Mouse (Mus musculus) hindbrain, embryonic 13.5 days (tissue): ENCODE measurements around the gene Grid1. TPM values are rescaled to one million over a fixed set of nuclear protein-coding genes. Genes with fewer than 3 reads are reported as not detected.

ENCODE experiments used
- ATAC-seq: fragments of 200-750 bp; cut with Nextera tagmentation; 2 replicates; pipeline ENCODE4 v1.8.0; 2017; ENCODE audit warnings: moderate TSS enrichment; ENCODE audit not compliant: low FRiP score
- H3K27ac ChIP-seq: fragments of 300-500 bp; sonication (generic); 2 replicates; pipeline ENCODE4 v1.5.1; 2015; ENCODE audit warnings: inconsistent platforms, mild to moderate bottlenecking, moderate library complexity
- H3K27me3 ChIP-seq: fragments of 300-500 bp; sonication (generic); 2 replicates; pipeline ENCODE4 v1.6.1; 2015; ENCODE audit warnings: mild to moderate bottlenecking, inconsistent platforms
- H3K36me3 ChIP-seq: fragments of 300-500 bp; sonication (generic); 2 replicates; pipeline ENCODE4 v1.6.1; 2015; ENCODE audit warnings: mild to moderate bottlenecking, inconsistent platforms
- H3K4me1 ChIP-seq: fragments of 300-500 bp; sonication (generic); replicated peaks from 2 replicates; pipeline ENCODE4 v1.6.1; 2015; ENCODE audit warnings: inconsistent platforms
- H3K4me2 ChIP-seq: fragments of 300-500 bp; sonication (generic); 2 replicates; pipeline ENCODE4 v1.6.1; 2015; ENCODE audit warnings: inconsistent platforms, mild to moderate bottlenecking, moderate library complexity
- H3K4me3 ChIP-seq: fragments of 300-500 bp; sonication (generic); 2 replicates; pipeline ENCODE4 v1.5.1; 2015; ENCODE audit warnings: mild to moderate bottlenecking, inconsistent platforms
- H3K9ac ChIP-seq: fragments of 300-500 bp; sonication (generic); 2 replicates; pipeline ENCODE4 v1.6.1; 2015; ENCODE audit warnings: mild to moderate bottlenecking, inconsistent platforms
- H3K9me3 ChIP-seq: fragments of 300-500 bp; sonication (generic); 2 replicates; pipeline ENCODE4 v1.6.1; 2016; ENCODE audit warnings: inconsistent platforms
- WGBS: fragments of 180-500 bp; shearing (Covaris S2); methylation state at CpG from one replicate; pipeline ENCODE4 v1.1.7; 2015; 5-methylcytosine and 5-hydroxymethylcytosine counted together
- polyA plus RNA-seq: library from polyadenylated mRNA; unstranded; fragments of >200 nt; fragmentation: Nextera tagmentation; extraction: Ambion mirVana; gene quantifications from 2 replicates; pipeline ENCODE4 v1.2.1, GENCODE M21; 2015

Grid1 gene
- polyA plus RNA-seq, 1 experiment from 2014 or later, result 3.5 TPM

DNA sequence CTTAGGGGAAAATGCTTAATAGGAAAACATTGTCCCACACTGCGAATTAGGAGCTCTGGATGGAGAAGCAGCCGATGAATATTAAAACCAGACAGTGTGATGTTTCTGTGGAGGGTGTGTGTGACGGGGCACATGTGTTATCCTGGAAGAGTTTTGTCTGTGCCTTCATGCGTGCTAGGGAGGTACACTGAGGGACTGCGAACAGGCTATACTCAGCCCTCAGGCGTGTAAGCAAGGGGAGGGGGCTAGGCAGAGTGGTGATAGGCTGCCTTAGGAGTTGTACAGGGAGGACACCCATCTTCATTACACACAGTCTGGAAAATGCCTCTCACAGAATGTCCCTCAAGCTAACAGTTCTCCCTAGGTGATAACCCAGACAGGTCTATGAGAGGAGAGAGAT is 379.0 kb downstream of the Grid1 start:
- Histone ChIP-seq H3K27me3 (no peaks in the 10 kb centered on the region), H3K9ac (no peak overlapping the region), H3K36me3 (no peaks in the 10 kb centered on the region), H3K27ac (0 out of 2 replicates have a peak overlapping the region, but pooled peaks have one; percentile 13), H3K4me3 (no peak overlapping the region), H3K4me1 (peaks cover 11% of the 10 kb centered on the region), H3K4me2 (no peak overlapping the region), H3K9me3 (no peaks in the 10 kb centered on the region)
- WGBS, result 65% methylated on average over 6 of the region's 6 CpGs
- ATAC-seq, result peak; percentile 90

DNA sequence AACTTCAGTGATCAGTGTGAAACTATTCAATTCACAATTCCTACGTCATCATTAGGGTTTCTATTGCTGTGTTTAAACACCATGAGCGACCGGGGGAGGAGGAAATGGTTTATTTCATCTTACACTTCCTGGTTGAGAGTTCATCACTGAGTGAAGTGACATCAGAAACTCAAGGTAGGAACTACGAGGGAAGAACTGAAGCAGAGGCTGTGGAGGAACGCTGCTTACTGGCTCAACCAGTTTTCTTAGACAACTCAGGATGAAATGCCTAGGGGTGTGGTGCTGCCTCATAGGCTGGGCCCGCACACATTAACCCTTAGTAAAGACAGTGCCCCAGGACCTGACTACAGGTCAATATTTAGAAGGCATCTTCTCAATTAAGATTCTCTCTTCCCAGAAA is 389.5 kb downstream of the Grid1 start:
- no peak overlapping the region for H3K4me2 ChIP-seq
- no peaks in the 10 kb centered on the region for H3K27me3 ChIP-seq
- H3K4me1 ChIP-seq, result no peaks in the 10 kb centered on the region
- WGBS, result 73% methylated on average over 6 of the region's 6 CpGs
- no peak overlapping the region for H3K4me3 ChIP-seq
- no peak overlapping the region for H3K9ac ChIP-seq
- H3K9me3 ChIP-seq, result no peaks in the 10 kb centered on the region
- no peak overlapping the region for H3K27ac ChIP-seq
- no peaks in the 10 kb centered on the region for H3K36me3 ChIP-seq
- no peak for ATAC-seq

DNA sequence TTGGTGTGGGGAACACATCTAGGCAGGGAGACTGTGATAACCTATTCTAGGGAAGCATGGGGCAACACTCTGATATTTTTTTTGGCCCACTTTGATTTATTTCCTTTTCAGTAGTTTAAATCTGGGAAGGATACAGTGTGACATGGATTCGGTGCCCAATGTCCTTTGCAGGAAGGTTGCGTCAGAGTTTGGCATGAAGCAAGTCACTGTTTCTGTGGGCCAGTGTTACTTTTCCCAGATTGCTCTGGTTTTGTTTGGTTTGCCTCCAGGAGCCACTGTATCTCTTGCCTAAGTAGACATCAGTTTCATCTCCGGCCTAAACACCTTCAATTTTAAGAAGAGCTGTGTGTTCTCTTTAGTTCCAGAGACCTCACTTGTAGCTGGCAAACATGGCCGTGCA is 399.1 kb downstream of the Grid1 start:
- no peak overlapping the region for H3K27ac ChIP-seq
- H3K36me3 ChIP-seq, result no peaks in the 10 kb centered on the region
- ATAC-seq, result no peak
- no peak overlapping the region for H3K9ac ChIP-seq
- 94% methylated on average over 4 of the region's 4 CpGs for WGBS
- H3K4me3 ChIP-seq, result no peak overlapping the region
- no peaks in the 10 kb centered on the region for H3K27me3 ChIP-seq
- H3K4me1 ChIP-seq, result no peaks in the 10 kb centered on the region
- H3K9me3 ChIP-seq, result no peaks in the 10 kb centered on the region
- H3K4me2 ChIP-seq, result no peak overlapping the region

DNA sequence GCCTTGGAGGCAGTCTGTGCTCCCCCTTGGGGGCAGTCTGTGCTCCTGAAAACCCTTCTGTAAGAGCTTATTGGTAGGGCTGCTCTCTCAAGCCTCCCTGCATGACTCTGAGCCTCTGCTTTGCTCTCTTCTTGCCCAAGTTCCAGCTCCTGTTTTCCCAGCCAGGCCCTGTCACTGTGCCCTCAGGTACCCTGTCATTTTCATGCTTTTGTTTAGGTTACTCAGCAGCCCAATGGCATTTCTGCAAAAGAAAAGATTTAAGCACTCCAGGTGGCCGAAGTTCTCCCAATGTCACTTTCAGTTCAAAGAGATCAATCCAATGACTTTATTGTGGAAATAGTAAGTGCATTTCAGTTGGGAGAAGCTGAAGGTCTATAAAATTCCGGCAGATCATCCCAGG is 402.3 kb downstream of the Grid1 start:
- Histone ChIP-seq H3K4me3 (no peak overlapping the region), H3K4me2 (no peak overlapping the region), H3K36me3 (no peaks in the 10 kb centered on the region)

DNA sequence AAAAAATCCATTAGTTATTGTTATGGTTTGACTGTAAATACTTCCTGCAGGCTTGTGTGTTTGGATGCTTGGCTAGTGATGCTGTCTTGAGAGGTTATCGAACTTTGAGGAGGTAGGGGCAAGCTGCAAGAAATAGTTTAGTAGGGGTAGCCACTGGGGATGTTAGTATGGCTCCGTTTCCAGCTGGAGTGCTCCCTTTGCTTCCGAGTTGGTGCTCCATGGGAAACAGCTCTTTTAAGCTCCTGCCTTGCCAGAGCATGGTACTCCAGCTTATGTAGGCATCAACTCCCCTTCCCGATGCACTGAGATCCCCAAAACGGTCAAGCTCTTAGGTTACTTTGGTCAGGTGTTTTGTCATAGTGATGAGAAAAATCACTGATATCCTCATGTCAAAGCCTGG is 407.7 kb downstream of the Grid1 start:
- no peaks in the 10 kb centered on the region for H3K4me1 ChIP-seq
- no peaks in the 10 kb centered on the region for H3K9me3 ChIP-seq
- no peak for ATAC-seq

More for the DNA sequence above, 402.3 kb downstream of the Grid1 start:
- no peaks in the 10 kb centered on the region for H3K9me3 ChIP-seq
- 76% methylated on average over 2 of the region's 2 CpGs for WGBS
- no peak for ATAC-seq
- H3K27ac ChIP-seq, result no peak overlapping the region
- H3K27me3 ChIP-seq, result no peaks in the 10 kb centered on the region
- no peak overlapping the region for H3K9ac ChIP-seq
- H3K4me1 ChIP-seq, result no peaks in the 10 kb centered on the region

DNA sequence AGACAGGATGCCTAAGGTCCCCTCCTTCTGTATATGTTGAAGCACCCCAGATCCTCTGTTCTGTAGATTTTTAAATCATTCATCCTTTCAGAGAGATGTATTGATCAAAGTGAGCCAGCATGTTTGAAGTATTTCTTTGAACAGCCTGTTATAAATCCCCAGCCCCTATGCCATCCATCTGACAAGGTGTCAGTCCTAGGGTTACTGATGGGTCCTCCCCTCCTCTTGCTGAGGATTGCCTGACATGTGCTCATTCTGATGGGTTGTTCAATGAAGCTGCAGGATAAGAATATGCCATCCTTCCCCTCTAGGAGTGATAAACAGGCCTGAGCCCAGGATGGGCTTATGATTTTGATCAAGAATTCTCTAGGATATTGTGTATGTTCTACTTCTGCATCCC is 411.5 kb downstream of the Grid1 start:
- no peak overlapping the region for H3K4me3 ChIP-seq
- no peak overlapping the region for H3K4me2 ChIP-seq
- H3K36me3 ChIP-seq, result no peaks in the 10 kb centered on the region
- no peak for ATAC-seq
- H3K9me3 ChIP-seq, result no peaks in the 10 kb centered on the region
- H3K9ac ChIP-seq, result no peak overlapping the region
- H3K27ac ChIP-seq, result no peak overlapping the region
- no peaks in the 10 kb centered on the region for H3K4me1 ChIP-seq
- H3K27me3 ChIP-seq, result no peaks in the 10 kb centered on the region

More for the DNA sequence above, 407.7 kb downstream of the Grid1 start:
- H3K4me2 ChIP-seq, result no peak overlapping the region
- WGBS, result 92% methylated on average over 5 of the region's 5 CpGs
- no peak overlapping the region for H3K4me3 ChIP-seq
- no peaks in the 10 kb centered on the region for H3K27me3 ChIP-seq
- no peak overlapping the region for H3K27ac ChIP-seq
- H3K36me3 ChIP-seq, result no peaks in the 10 kb centered on the region
- no peak overlapping the region for H3K9ac ChIP-seq

DNA sequence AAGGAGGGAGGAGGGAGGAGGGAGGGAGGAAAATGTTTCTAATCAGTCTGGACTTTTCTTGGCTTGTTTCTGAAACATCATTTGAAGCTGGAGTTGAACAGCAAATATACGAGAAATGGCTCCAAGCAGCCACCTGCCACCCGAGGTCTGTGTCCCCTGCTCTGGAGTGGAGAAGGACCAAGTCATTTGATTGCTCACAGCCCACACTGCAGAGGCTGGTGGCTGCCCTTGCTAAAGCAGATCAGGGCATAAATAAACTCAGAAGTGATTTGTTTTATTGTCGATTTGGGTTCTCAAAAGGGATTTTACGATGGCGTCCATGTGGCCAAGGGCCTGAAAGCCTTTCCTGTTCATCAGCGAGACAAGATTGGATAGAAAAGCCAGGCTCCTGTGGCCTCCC is 423.0 kb downstream of the Grid1 start:
- Histone ChIP-seq H3K9ac (no peak overlapping the region), H3K27ac (no peak overlapping the region), H3K36me3 (no peaks in the 10 kb centered on the region), H3K4me2 (no peak overlapping the region), H3K4me1 (0 out of 2 replicates have a peak, but pooled peaks cover 5% of the 10 kb centered on the region), H3K4me3 (no peak overlapping the region), H3K9me3 (no peaks in the 10 kb centered on the region), H3K27me3 (no peaks in the 10 kb centered on the region)
- 88% methylated on average over 6 of the region's 6 CpGs for WGBS
- ATAC-seq, result no peak

DNA sequence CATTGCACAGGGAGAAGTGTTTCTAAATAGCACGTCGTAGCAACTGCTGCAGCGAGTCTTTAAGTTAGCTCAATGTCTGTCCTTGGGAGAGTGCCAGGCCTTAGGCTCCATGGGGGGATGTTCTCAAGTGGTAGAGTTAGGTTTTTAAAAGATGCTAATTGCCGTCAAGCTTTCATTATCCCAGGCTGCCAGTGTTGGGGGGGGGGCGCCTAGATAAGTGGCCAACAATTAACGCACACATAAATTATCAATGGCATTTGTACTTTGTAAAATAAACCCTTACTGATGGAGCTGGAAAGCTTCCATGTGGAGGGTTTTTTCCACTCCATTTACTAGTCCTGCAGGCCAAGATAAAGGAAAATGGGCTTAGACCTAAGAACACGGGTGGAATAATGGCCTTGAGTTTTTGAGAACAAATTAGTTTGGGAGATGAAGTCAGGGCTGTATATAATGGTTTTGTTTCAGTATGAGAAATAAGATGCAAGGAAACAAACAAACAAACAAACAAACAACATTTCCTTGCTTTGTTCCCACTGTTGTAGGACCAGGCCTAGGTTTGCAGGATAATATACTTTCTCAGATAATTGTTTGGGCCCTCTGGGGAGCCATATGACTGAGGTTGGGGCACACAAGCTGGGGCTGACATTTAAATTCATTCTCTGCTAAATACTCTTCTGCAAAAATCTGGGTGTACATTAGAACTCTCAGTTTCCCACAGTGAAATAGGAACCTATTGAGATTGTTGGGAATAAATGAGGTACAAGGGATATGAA is 425.1 kb downstream of the Grid1 start:
- peak; percentile 49 for ATAC-seq
- 56% methylated on average over 7 of the region's 7 CpGs for WGBS
- Histone ChIP-seq H3K4me1 (0 out of 2 replicates have a peak, but pooled peaks cover 5% of the 10 kb centered on the region), H3K27me3 (no peaks in the 10 kb centered on the region), H3K36me3 (no peaks in the 10 kb centered on the region), H3K9ac (no peak overlapping the region), H3K4me3 (no peak overlapping the region), H3K27ac (no peak overlapping the region), H3K9me3 (no peaks in the 10 kb centered on the region), H3K4me2 (no peak overlapping the region)

DNA sequence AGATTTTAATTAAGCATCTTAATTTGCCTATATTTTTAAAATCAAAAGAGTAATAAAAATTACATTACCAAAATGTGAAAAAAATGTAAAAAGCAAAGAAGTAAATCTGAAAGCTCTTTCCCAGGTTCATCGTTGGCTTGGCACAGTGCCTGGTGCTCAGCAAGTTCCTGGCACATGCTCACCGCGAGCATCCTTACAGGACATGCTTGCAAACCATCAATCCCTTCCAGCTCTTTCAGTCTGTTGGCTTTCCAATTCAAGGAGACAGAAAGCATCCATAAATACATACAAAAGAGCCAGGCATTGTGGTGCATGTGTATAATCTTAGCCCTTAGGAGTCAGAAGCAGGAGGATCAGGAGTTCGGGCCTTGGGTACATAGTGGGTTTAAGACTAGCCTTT is 430.5 kb downstream of the Grid1 start:
- H3K4me2 ChIP-seq, result no peak overlapping the region
- ATAC-seq, result no peak
- no peak overlapping the region for H3K4me3 ChIP-seq
- no peaks in the 10 kb centered on the region for H3K9me3 ChIP-seq
- no peak overlapping the region for H3K9ac ChIP-seq
- H3K27ac ChIP-seq, result no peak overlapping the region
- H3K36me3 ChIP-seq, result no peaks in the 10 kb centered on the region
- 0 out of 2 replicates have a peak, but pooled peaks cover 7% of the 10 kb centered on the region for H3K4me1 ChIP-seq
- 56% methylated on average over 4 of the region's 4 CpGs for WGBS
- H3K27me3 ChIP-seq, result no peaks in the 10 kb centered on the region

DNA sequence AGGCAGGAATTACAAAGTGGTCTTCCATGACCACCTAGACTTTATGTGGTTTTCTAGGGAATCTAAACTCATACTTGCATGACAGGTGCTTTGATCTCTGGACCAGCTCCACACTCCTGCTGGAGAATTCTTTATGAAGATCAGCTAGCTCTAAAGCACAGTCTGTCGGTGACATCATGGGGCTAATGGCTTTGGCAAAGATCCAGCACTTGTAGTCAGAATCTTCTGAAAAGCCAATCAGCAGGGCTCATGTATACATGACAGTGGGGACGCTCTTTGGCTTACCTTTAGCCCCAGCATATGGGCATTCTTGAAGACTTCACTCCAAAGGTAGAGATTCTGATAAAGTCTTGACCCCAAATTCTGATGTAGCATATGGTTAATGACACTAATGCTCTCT is 434.6 kb downstream of the Grid1 start:
- Histone ChIP-seq H3K36me3 (no peaks in the 10 kb centered on the region), H3K27me3 (no peaks in the 10 kb centered on the region), H3K4me2 (no peak overlapping the region), H3K9me3 (no peaks in the 10 kb centered on the region), H3K27ac (no peak overlapping the region), H3K4me1 (0 out of 2 replicates have a peak, but pooled peaks cover 4% of the 10 kb centered on the region), H3K9ac (no peak overlapping the region), H3K4me3 (no peak overlapping the region)
- 0 out of 2 replicates have a peak, but pooled peaks have one; percentile 6 for ATAC-seq
- WGBS, result 56% methylated on average over 2 of the region's 2 CpGs

DNA sequence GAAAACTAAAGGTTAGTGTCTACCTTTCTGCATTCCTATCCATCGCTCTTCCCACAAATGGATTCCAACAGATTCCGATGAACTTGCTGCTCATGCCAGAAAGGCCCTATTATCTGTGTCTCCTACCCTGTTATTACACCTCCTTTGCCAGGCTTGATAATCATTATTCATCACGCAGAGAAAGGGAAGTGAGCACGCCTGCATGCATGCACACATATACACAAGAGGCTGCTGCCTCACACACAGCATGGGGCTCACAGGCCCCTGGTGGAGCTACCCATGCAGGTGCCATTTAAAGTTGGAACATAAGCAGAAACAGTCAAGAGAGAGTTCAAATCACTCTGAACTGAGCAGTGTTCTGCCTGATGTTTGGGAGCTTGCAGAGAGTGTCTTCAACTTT is 450.4 kb downstream of the Grid1 start:
- no peaks in the 10 kb centered on the region for H3K27me3 ChIP-seq
- H3K9me3 ChIP-seq, result no peaks in the 10 kb centered on the region
- WGBS, result 84% methylated on average over 4 of the region's 4 CpGs
- no peak for ATAC-seq
- no peak overlapping the region for H3K27ac ChIP-seq
- H3K9ac ChIP-seq, result no peak overlapping the region
- H3K36me3 ChIP-seq, result no peaks in the 10 kb centered on the region
- no peak overlapping the region for H3K4me2 ChIP-seq
- no peak overlapping the region for H3K4me3 ChIP-seq
- no peaks in the 10 kb centered on the region for H3K4me1 ChIP-seq

DNA sequence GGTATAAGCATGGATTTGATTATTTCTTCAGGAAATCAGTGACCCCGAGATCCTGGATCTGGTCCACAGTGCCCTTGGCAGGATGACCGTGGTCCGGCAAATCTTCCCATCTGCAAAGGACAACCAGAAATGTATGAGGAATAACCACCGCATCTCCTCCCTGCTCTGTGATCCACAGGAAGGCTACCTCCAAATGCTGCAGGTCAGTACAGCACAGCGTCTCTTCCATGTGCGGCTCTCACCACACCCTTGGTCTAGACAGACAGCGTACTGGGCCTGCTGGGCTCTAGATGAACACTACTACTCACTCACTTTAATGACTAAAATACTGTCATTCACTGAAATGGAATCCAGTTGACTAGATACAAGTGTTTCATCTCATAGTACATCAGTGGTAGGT is 489.3 kb downstream of the Grid1 start:
- Histone ChIP-seq H3K4me1 (0 out of 2 replicates have a peak, but pooled peaks cover 5% of the 10 kb centered on the region), H3K9ac (no peak overlapping the region), H3K27ac (no peak overlapping the region), H3K4me3 (no peak overlapping the region), H3K9me3 (no peaks in the 10 kb centered on the region), H3K27me3 (no peaks in the 10 kb centered on the region), H3K4me2 (no peak overlapping the region), H3K36me3 (no peaks in the 10 kb centered on the region)
- no peak for ATAC-seq
- WGBS, result 95% methylated on average over 7 of the region's 7 CpGs
